Mouse (Mus musculus) embryonic facial prominence, embryonic 15.5 days (tissue): ENCODE measurements around the gene Ifna16. TPM values are rescaled to one million over a fixed set of nuclear protein-coding genes. Genes with fewer than 3 reads are reported as not detected.

Experiments used
- ATAC-seq: fragments of 200-750 bp; cut with Nextera tagmentation; 2 replicates; pipeline ENCODE4 v1.8.0; 2017; ENCODE audit warnings: low read depth, moderate TSS enrichment; ENCODE audit not compliant: insufficient number of reproducible peaks, low FRiP score, low TSS enrichment
- H3K27ac ChIP-seq: fragments of 300-500 bp; sonication (generic); replicated peaks from 2 replicates; pipeline ENCODE4 v1.5.1; 2015; ENCODE audit warnings: mild to moderate bottlenecking, inconsistent platforms
- H3K27me3 ChIP-seq: fragments of 300-500 bp; sonication (generic); 2 replicates; pipeline ENCODE4 v1.6.1; 2015; ENCODE audit warnings: inconsistent platforms
- H3K36me3 ChIP-seq: fragments of 300-500 bp; sonication (generic); 2 replicates; pipeline ENCODE4 v1.6.1; 2015; ENCODE audit warnings: mild to moderate bottlenecking, inconsistent platforms
- H3K4me1 ChIP-seq: fragments of 300-500 bp; sonication (generic); 2 replicates; pipeline ENCODE4 v1.6.1; 2015; ENCODE audit warnings: inconsistent platforms
- H3K4me2 ChIP-seq: fragments of 300-500 bp; sonication (generic); replicated peaks from 2 replicates; pipeline ENCODE4 v1.6.1; 2015; ENCODE audit warnings: mild to moderate bottlenecking, inconsistent platforms
- H3K4me3 ChIP-seq: fragments of 300-500 bp; sonication (generic); replicated peaks from 2 replicates; pipeline ENCODE4 v1.5.1; 2015; ENCODE audit warnings: mild to moderate bottlenecking, inconsistent platforms
- H3K9ac ChIP-seq: fragments of 300-500 bp; sonication (generic); 2 replicates; pipeline ENCODE4 v1.6.1; 2015; ENCODE audit warnings: inconsistent platforms
- H3K9me3 ChIP-seq: fragments of 300-500 bp; sonication (generic); replicated peaks from 2 replicates; pipeline ENCODE4 v1.6.1; 2016; ENCODE audit warnings: inconsistent platforms
- WGBS: fragments of 180-500 bp; shearing (Covaris S2); methylation state at CpG from one replicate; pipeline ENCODE4 v1.1.7; 2015; 5-methylcytosine and 5-hydroxymethylcytosine counted together
- polyA plus RNA-seq: library from polyadenylated mRNA; unstranded; fragments of >200 nt; fragmentation: Nextera tagmentation; extraction: Ambion mirVana; gene quantifications from 2 replicates; pipeline ENCODE4 v1.2.1, GENCODE M21; 2015

Ifna16 gene
- polyA plus RNA-seq: not detected in 2 replicates

- 78% methylated on average over 1 of the region's 1 CpGs for WGBS
- H3K36me3 ChIP-seq: no peaks in the 10 kb centered on the region
- no peaks in the 10 kb centered on the region for H3K4me1 ChIP-seq
- H3K4me2 ChIP-seq: no peak within 1 kb of the TSS
- ATAC-seq: no peak
- no peaks in the 10 kb centered on the region for H3K27me3 ChIP-seq
- no peaks in the 10 kb centered on the region for H3K9me3 ChIP-seq
- no peak within 1 kb of the TSS for H3K27ac ChIP-seq
- no peak within 1 kb of the TSS for H3K9ac ChIP-seq
- H3K4me3 ChIP-seq: no peak within 1 kb of the TSS
Observed at GRCm38 (mm10) chr4:88676824-88677223, at the start of gene Ifna16. TSS of gene Ifna16 (minus strand) at chr4:88676924.

- H3K4me3 ChIP-seq: no peak overlapping the region
- 46% methylated on average over 8 of the region's 8 CpGs for WGBS
- peaks cover 8% of the 10 kb centered on the region for H3K36me3 ChIP-seq
- H3K9me3 ChIP-seq: no peaks in the 10 kb centered on the region
- no peak overlapping the region for H3K9ac ChIP-seq
- H3K27ac ChIP-seq: 0 out of 2 replicates have a peak overlapping the region, but pooled peaks have one; percentile 12
- H3K27me3 ChIP-seq: no peaks in the 10 kb centered on the region
- ATAC-seq: no peak
- peaks cover 19% of the 10 kb centered on the region for H3K4me1 ChIP-seq
- no peak overlapping the region for H3K4me2 ChIP-seq
Observed at GRCm38 (mm10) chr4:88723497-88724090, 46.9 kb upstream of the Ifna16 start.

DNA sequence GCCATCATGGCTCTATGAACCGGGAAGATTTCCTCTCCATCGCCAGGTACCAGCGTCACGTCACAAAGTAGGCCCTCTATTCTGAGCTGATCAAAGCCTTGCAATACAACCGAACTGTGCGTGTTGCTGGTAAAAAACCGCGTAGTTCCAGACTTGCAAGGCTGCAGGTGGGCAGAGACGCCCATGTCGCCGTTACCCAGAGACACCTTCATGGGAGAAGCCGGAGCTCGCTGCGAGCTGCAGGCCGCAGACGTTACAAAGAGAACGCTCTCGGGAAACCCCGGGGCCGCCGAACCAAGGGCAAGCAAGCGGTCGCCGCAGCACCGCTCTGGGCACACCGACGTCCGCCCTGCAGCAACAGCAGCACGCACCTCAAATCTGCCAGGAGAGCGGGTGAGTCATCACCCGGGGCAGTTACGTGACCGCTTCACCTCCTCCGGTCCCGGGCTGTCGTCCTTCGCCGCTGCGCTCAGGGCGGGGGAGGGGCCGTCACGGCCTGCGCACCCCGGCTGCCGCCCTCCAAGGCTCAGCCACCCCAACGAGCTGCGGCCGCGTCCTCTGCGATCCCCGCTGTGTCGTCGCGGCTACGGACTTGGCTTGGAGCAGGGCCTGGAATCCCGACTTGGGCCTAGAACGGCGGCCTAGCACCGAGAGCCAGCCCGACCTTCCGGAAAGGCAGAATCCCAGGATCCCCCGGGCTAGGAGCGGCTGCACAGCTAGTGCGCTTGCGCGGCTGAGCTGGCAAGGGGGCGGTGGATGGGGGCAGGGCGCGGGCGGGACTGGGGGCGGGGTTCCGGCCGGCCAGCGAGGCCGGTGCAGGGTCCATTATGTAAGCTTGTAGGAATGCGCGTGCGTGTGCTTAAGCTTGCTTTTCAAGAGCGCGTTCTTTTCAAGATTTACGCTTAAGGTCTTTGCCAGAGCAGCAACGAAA lies 45.3 kb upstream of the Ifna16 start, which contains the start of the genes Gm26566 and Klhl9:
Gene Gm26566 (plus strand): TSS at position 15 of the 931 bp plus-strand sequence.
Gene Klhl9 (minus strand): TSS at position 675 of the 931 bp plus-strand sequence.
- Histone ChIP-seq H3K9ac (peak within 1 kb of the TSS; percentile 96), H3K4me2 (peak within 1 kb of the TSS; percentile 57), H3K27ac (peak within 1 kb of the TSS; percentile 98), H3K36me3 (peaks cover 8% of the 10 kb centered on the region), H3K9me3 (no peaks in the 10 kb centered on the region), H3K4me1 (peaks cover 19% of the 10 kb centered on the region), H3K27me3 (no peaks in the 10 kb centered on the region), H3K4me3 (peak within 1 kb of the TSS; percentile 88)
- ATAC-seq: peak; percentile 99
- WGBS: under 1% methylated on average over 82 of the region's 82 CpGs

DNA sequence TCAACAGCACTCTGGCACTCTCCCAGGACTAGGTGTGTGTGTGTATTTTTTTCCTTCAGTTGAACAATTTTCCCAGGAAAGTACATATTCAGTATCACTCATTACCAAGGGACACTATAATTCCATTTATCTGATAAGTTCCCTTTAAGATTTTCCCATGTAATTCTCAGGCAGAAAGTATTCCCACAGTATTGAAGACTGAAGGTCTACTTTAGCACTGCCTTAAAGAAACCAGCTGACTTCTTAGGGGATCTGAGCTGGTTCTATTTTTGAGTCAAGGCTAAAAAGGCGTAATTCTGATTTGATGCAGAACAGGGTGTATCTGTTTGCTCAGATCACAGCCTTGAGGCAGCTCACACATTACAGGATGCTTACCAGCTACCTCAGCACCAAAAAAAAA lies 42.0 kb upstream of the Ifna16 start:
- Histone ChIP-seq H3K4me3 (peak overlapping the region; percentile 30), H3K4me1 (peaks cover 19% of the 10 kb centered on the region), H3K9me3 (no peaks in the 10 kb centered on the region), H3K9ac (no peak overlapping the region), H3K27ac (no peak overlapping the region), H3K4me2 (peak overlapping the region; percentile 49), H3K36me3 (peaks cover 25% of the 10 kb centered on the region), H3K27me3 (no peaks in the 10 kb centered on the region)
- 18% methylated on average over 1 of the region's 1 CpGs for WGBS
- ATAC-seq: no peak

DNA sequence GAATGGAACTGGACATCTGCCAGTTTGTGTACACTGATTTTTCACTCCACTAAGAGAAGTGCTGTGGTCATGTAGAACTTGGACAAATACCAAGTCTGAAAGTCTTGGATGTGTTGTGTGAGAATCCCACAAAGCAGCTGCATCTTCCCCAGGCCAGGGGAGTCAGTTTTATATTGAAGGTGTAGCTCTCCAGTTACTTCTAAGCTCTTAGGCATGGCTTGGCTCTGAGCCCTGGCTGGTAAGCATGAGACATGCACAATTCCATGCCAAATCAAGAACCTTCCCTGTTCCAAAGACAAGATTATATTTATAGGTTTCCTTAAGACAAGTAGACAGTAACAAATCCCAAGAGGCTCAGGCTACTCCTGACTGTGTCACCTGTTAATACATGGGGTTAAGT lies 38.3 kb upstream of the Ifna16 start:
- Histone ChIP-seq H3K4me1 (peaks cover 6% of the 10 kb centered on the region), H3K9me3 (no peaks in the 10 kb centered on the region), H3K9ac (no peak overlapping the region), H3K4me2 (no peak overlapping the region), H3K27ac (no peak overlapping the region), H3K36me3 (peaks cover 20% of the 10 kb centered on the region), H3K27me3 (no peaks in the 10 kb centered on the region), H3K4me3 (no peak overlapping the region)
- ATAC-seq: no peak

DNA sequence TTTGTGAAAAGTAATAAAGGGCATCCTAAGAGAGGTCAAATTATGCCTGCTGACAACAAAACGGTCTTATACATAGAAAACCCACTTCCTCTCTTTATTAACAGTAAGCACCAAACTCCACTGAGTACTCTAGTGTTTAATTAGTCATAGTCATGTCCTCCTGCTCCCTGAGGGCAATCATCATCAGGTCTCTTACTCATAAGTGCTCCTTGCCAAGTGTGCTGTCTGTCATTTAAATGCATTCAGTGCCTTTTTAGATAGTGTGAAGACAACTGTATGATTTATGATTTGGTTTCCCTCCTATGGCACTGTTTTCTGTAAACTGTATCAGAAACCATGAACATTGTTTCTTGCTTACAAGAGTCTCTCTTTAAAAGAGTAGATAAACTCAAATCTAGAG lies 37.6 kb upstream of the Ifna16 start:
- Histone ChIP-seq H3K9me3 (no peaks in the 10 kb centered on the region), H3K4me2 (no peak overlapping the region), H3K27ac (no peak overlapping the region), H3K9ac (no peak overlapping the region), H3K27me3 (no peaks in the 10 kb centered on the region), H3K4me3 (no peak overlapping the region), H3K4me1 (0 out of 2 replicates have a peak, but pooled peaks cover 4% of the 10 kb centered on the region), H3K36me3 (peaks cover 19% of the 10 kb centered on the region; the same call in 1 of the 2 replicates)
- no peak for ATAC-seq
- 66% methylated on average over 1 of the region's 1 CpGs for WGBS

DNA sequence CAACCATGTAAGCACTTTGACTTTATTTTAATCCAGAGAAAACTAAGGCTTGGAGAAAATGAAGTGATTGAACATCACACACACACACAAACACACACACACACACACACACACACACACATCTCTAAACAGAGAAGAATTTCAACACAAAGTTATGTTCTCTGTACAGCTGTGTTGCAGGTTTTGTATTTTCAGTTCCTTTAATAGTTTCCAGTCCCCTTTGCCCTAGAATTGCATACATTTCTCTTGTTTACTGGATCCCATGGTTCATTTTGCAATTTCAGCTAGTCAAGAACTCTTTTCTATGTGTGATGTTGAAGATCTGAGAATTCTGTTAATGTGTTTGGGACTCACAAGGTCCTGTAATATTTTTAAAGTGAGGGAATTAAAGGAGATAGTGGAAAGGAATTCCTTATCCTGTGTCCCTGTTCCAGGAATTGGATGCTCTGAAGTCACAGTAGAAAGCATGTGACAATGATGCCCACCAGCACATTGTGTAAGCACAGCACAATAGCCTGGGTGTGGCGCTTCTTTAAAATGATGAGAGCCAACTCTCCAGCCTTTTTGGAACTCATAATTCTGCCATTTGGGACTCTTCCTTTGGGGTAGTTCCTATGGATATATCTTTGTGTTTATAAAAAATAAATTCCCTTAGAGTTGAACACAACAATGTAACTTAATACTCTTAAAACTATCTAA lies 30.6 kb upstream of the Ifna16 start:
- WGBS: 82% methylated on average over 1 of the region's 1 CpGs
- Histone ChIP-seq H3K4me3 (no peak overlapping the region), H3K9ac (no peak overlapping the region), H3K27me3 (no peaks in the 10 kb centered on the region), H3K9me3 (no peaks in the 10 kb centered on the region), H3K36me3 (no peaks in the 10 kb centered on the region), H3K27ac (no peak overlapping the region), H3K4me2 (no peak overlapping the region), H3K4me1 (no peaks in the 10 kb centered on the region)
- no peak for ATAC-seq

DNA sequence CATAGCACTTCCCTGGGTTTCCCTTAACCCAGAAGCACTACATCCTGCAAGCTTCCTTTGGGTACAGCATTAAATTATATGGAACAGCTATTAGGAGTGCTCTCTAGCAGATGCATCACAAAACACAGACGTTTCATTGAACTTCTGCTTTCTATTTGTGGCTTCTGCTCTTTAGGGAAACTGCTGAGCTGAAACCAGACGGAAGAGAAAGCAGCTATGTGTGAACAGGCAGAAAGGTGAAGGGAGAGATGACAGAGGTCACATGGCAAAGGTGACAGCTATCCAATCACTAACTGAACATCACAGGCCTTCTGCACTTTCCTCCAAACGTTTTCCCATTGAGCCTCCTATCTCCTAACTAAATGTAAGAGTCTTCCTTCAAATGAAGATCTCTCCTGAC lies 29.2 kb upstream of the Ifna16 start:
- H3K36me3 ChIP-seq: no peaks in the 10 kb centered on the region
- no peak overlapping the region for H3K27ac ChIP-seq
- no peaks in the 10 kb centered on the region for H3K4me1 ChIP-seq

GRCm38 (mm10) chr4:88699301-88699700 lies 22.6 kb upstream of the Ifna16 start:
- Histone ChIP-seq H3K36me3 (no peaks in the 10 kb centered on the region), H3K9me3 (no peaks in the 10 kb centered on the region), H3K4me2 (no peak overlapping the region), H3K27ac (no peak overlapping the region), H3K4me3 (no peak overlapping the region), H3K9ac (no peak overlapping the region), H3K4me1 (no peaks in the 10 kb centered on the region), H3K27me3 (0 out of 2 replicates have a peak, but pooled peaks cover 4% of the 10 kb centered on the region)
- WGBS: 43% methylated on average over 1 of the region's 1 CpGs
- ATAC-seq: no peak

More for the DNA sequence above, 29.2 kb upstream of the Ifna16 start:
- no peak overlapping the region for H3K4me2 ChIP-seq
- H3K9ac ChIP-seq: no peak overlapping the region
- no peak for ATAC-seq
- 24% methylated on average over 3 of the region's 3 CpGs for WGBS
- H3K4me3 ChIP-seq: no peak overlapping the region
- H3K9me3 ChIP-seq: no peaks in the 10 kb centered on the region
- H3K27me3 ChIP-seq: no peaks in the 10 kb centered on the region

DNA sequence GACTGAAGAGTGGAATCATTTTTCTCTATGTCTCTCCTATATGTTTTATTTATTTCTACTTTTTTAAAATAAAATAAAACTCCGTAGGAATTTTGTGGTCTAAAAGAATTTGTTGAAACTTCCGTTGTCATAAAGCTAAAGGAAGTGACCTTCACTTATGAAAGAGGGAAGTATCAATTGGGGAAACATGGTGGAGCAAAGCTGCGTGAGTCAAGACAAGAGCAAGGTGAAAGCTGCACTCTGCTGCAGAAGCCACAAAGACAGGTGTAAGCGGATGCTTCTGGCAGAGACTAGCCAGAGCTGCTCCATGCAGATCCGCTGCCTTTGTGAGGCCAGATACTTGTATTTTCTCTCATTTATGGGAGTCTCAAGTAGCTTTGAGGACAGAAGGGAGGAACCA lies 22.1 kb upstream of the Ifna16 start:
- H3K36me3 ChIP-seq: no peaks in the 10 kb centered on the region
- H3K4me1 ChIP-seq: no peaks in the 10 kb centered on the region
- 71% methylated on average over 5 of the region's 5 CpGs for WGBS
- H3K4me2 ChIP-seq: no peak overlapping the region
- 0 out of 2 replicates have a peak, but pooled peaks cover 4% of the 10 kb centered on the region for H3K27me3 ChIP-seq
- H3K4me3 ChIP-seq: no peak overlapping the region
- no peaks in the 10 kb centered on the region for H3K9me3 ChIP-seq
- no peak overlapping the region for H3K27ac ChIP-seq
- ATAC-seq: no peak
- no peak overlapping the region for H3K9ac ChIP-seq

- WGBS: 80% methylated on average over 4 of the region's 4 CpGs
- no peaks in the 10 kb centered on the region for H3K9me3 ChIP-seq
- H3K27me3 ChIP-seq: 0 out of 2 replicates have a peak, but pooled peaks cover 4% of the 10 kb centered on the region
- H3K4me2 ChIP-seq: no peak overlapping the region
- H3K36me3 ChIP-seq: no peaks in the 10 kb centered on the region
- no peak for ATAC-seq
- no peak overlapping the region for H3K4me3 ChIP-seq
- no peak overlapping the region for H3K9ac ChIP-seq
- H3K4me1 ChIP-seq: no peaks in the 10 kb centered on the region
- no peak overlapping the region for H3K27ac ChIP-seq
Observed at GRCm38 (mm10) chr4:88697753-88698152, 21.0 kb upstream of the Ifna16 start.
